Mouse (Mus musculus) gastrocnemius, postnatal 4 days (tissue): Measurements from ENCODE around the gene Zfp51. TPM values are rescaled to one million over a fixed set of nuclear protein-coding genes. Genes with fewer than 3 reads are reported as not detected.

Experiments
- total RNA-seq, 2 experiments: library from RNA; stranded (reverse); gene quantifications; 2 replicates each; pipeline ENCODE4 v1.2.3; 2021

Gene Zfp51
- total RNA-seq, 2 experiments from 2014 or later, result 4.9 to 5.6 TPM

Other genes starting within 250 kb of the Zfp51 start
- gene Vmn1r234, start 224.3 kb upstream of the Zfp51 start, total RNA-seq, result not detected
- not detected for gene Vmn1r235, start 194.0 kb upstream of the Zfp51 start, total RNA-seq
- gene Vmn1r236, start 167.4 kb upstream of the Zfp51 start, total RNA-seq, result not detected
- gene Vmn1r237, start 138.5 kb upstream of the Zfp51 start, total RNA-seq, result not detected
- gene Zfp677, start 66.6 kb upstream of the Zfp51 start, total RNA-seq, result 1 to 10 TPM in 1 of 2 experiments, under 1 TPM in 1; 0.88 to 1.1 TPM
- 1 to 10 TPM in 1 of 2 experiments, under 1 TPM in 1; 0.91 to 1.1 TPM for gene Zfp54, start 27.1 kb upstream of the Zfp51 start, total RNA-seq
- 1 to 10 TPM; 2.9 to 3.4 TPM for gene Zfp53, start 38.6 kb downstream of the Zfp51 start, total RNA-seq
- gene Zfp52, start 85.2 kb downstream of the Zfp51 start, total RNA-seq, result 1 to 10 TPM; 4.6 to 4.9 TPM
- 10 to 100 TPM; 10.1 to 10.4 TPM for gene Zfp948, start 116.6 kb downstream of the Zfp51 start, total RNA-seq
- 1 to 10 TPM; 3.2 to 4.4 TPM for gene Zfp983, start 200.2 kb downstream of the Zfp51 start, total RNA-seq
- 1 to 10 TPM; 4.3 to 5.2 TPM for gene Gm10226, start 241.5 kb downstream of the Zfp51 start, total RNA-seq